In genomic region chrX:89409589-89409988, GRCm38 (mm10) we compare ENCODE assay signal across 25 mouse cellular contexts. TPM values are rescaled to one million over a fixed set of nuclear protein-coding genes. Genes with fewer than 3 reads are reported as not detected.
DNase-seq lines count a peak whose midpoint lies in the region; TF ChIP-seq lines count a peak whose summit lies in the region.
"Had no signal": no experiment of that assay in that cellular context is flagged by ENCODE, and none has a peak within 500 bp of the region (broad histone marks: within the 10 kb centered on the region; RNA-seq: fewer than 3 reads in every experiment).

Gene Pet2, minus strand, starts transcription at chrX:89409689.

- no peaks in the 10 kb centered on the region for H3K79me2 ChIP-seq in myocyte (ENCODE audit: control insufficient read depth, insufficient read depth)

- no peak for DNase-seq in testis, postnatal 10 days (ENCODE audit: low spot score)
- DNase-seq in testis, postnatal 14 days (ENCODE audit: low spot score), result peak; percentile 12
- no peak for DNase-seq in gastrocnemius, postnatal 10 days
- DNase-seq in spleen, postnatal 4 days (ENCODE audit: low spot score in 2 of 2), result no peak
- DNase-seq: adrenal gland, adult 2 months; adrenal gland, adult 8-10 months; adrenal gland, postnatal 10 days; adrenal gland, postnatal 14 days; adrenal gland, postnatal 25 days; adrenal gland, postnatal 36 days; B cell, adult 2 months; cerebellum, adult 11 months; cerebellum, adult 11-12 months; cerebellum, adult 18-20 months had no signal

- no peak for TF ChIP-seq CTCF in testis, adult 2 months (IDR thresholded peaks at IDR 0.05; ENCODE audit: control insufficient read depth, insufficient read depth, insufficient replicate concordance, low read depth, low read length)

- H3K4me3 ChIP-seq in testis, adult 2 months (ENCODE audit: control insufficient read depth, low read depth, low read length), result peak within 1 kb of the TSS; percentile 74
- peak within 1 kb of the TSS; percentile 12 for H3K4me3 ChIP-seq in myocyte

- no peak within 1 kb of the TSS for H3ac ChIP-seq in myocyte (ENCODE audit: control insufficient read depth, insufficient read length)

- H3K4me1 ChIP-seq in testis, adult 2 months (ENCODE audit: control insufficient read depth, insufficient read depth, low read length), result no peaks in the 10 kb centered on the region

- peak; percentile 43; the same call in 1 of the 2 replicates for TF ChIP-seq POLR2A in testis, adult 2 months (IDR thresholded peaks at IDR 0.05; ENCODE audit: control insufficient read depth, low read depth, low read length)
- no peak for TF ChIP-seq POLR2A in myocyte (IDR thresholded peaks at IDR 0.05; ENCODE audit: insufficient read length, low read depth)

- H3K4me2 ChIP-seq in myocyte (ENCODE audit: low read depth), result peak within 1 kb of the TSS; percentile 32

- H3K36me3 ChIP-seq in testis, adult 2 months (ENCODE audit: control insufficient read depth, insufficient read depth, low read length), result no peaks in the 10 kb centered on the region
- H3K36me3 ChIP-seq in myocyte (ENCODE audit: control insufficient read depth, insufficient read depth), result no peaks in the 10 kb centered on the region
- H3K36me3 ChIP-seq: G1E had no signal

- H3K27me3 ChIP-seq in testis, adult 2 months (ENCODE audit: control insufficient read depth, insufficient read depth, low read length), result no peaks in the 10 kb centered on the region
- no peaks in the 10 kb centered on the region for H3K27me3 ChIP-seq in myocyte (ENCODE audit: control insufficient read depth, insufficient read depth, insufficient read length)
- H3K27me3 ChIP-seq: CH12.LX had no signal

- H3K27ac ChIP-seq in testis, adult 2 months (ENCODE audit: control insufficient read depth, insufficient read depth, low read depth, low read length), result peak within 1 kb of the TSS; percentile 85

TF ChIP-seq in myocyte, 11 proteins besides CTCF, POLR2A, EP300 and RAD21:
- no peak for TF ChIP-seq USF1 (IDR thresholded peaks at IDR 0.05; ENCODE audit: low read depth)
- TF ChIP-seq TCF12 (IDR thresholded peaks at IDR 0.05; ENCODE audit: insufficient read depth, poor library complexity, severe bottlenecking), result no peak
- no peak for TF ChIP-seq MYOG (IDR thresholded peaks at IDR 0.05; ENCODE audit: control insufficient read depth in 1 of 3, insufficient read depth in 1 of 3, insufficient read length in 2 of 3, low read depth in 2 of 3)
- TF ChIP-seq MYOD1 (IDR thresholded peaks at IDR 0.05; ENCODE audit: control insufficient read depth in 1 of 3, insufficient read length in 2 of 3, low read depth in 2 of 3), result no peak
- TF ChIP-seq MAX (IDR thresholded peaks at IDR 0.05; ENCODE audit: low read depth), result no peak
- TF ChIP-seq CEBPB (IDR thresholded peaks at IDR 0.05; ENCODE audit: insufficient read depth, poor library complexity, severe bottlenecking), result no peak
- no peak for TF ChIP-seq POLR2AphosphoS2 (IDR thresholded peaks at IDR 0.05; ENCODE audit: insufficient read length, low read depth)
- TF ChIP-seq SRF (IDR thresholded peaks at IDR 0.05; ENCODE audit: control insufficient read depth, insufficient read length, low read depth), result no peak
- no peak for TF ChIP-seq TCF3 (IDR thresholded peaks at IDR 0.05; ENCODE audit: insufficient read length, low read depth)
- no peak for TF ChIP-seq E2F4 (IDR thresholded peaks at IDR 0.05; ENCODE audit: insufficient read depth)
- TF ChIP-seq REST (IDR thresholded peaks at IDR 0.05; ENCODE audit: insufficient read depth, insufficient read length), result no peak
TF ChIP-seq in myocyte: peak in this region for 0.

RNA-seq across cellular contexts. Expression of gene Pet2, which starts in this region (rescaled TPM):
- 1.2 and 1.4 TPM in 2 replicates for polyA plus RNA-seq in testis, adult 2 months (2012; rRNA removed)
- 3.6 TPM for polyA plus RNA-seq in myocyte (2012; fragmentation: generic; extraction: Trizol)
- not detected for total RNA-seq in gastrocnemius, postnatal 10 days (2021)
- total RNA-seq: adrenal gland, adult 18-20 months; adrenal gland, adult 2 months; adrenal gland, adult 8-10 months; adrenal gland, postnatal 10 days; adrenal gland, postnatal 14 days; adrenal gland, postnatal 25 days; adrenal gland, postnatal 36 days; adrenal gland, postnatal 4 days; CH12.LX; MEL had no signal
- polyA plus RNA-seq: activated CD4-positive, CD25-positive, alpha-beta regulatory T cell, adult 4 months; adrenal gland, adult 2 months; brain, embryonic 14.5 days; CD4-positive, CD25-positive, alpha-beta regulatory T cell, adult 4 months; G1E; Patski had no signal
